In genomic region chr7:48788851-48789572, GRCm38 (mm10) we compare ENCODE assay signal across 8 mouse cellular contexts. TPM values are rescaled to one million over a fixed set of nuclear protein-coding genes. Genes with fewer than 3 reads are reported as not detected.
DNase-seq lines count a peak whose midpoint lies in the region; ATAC-seq and TF ChIP-seq lines count a peak whose summit lies in the region.

TSS of gene Zdhhc13 (plus strand) at chr7:48789003.

- peak; percentile 97 for DNase-seq in brain, embryonic 14.5 days (ENCODE audit: low read depth)
- DNase-seq in liver, adult 2 months (ENCODE audit: extremely low read depth, low read depth, low spot score), result peak; percentile 80
- DNase-seq in splenic B cell, adult 2 months (ENCODE audit: low read depth, low spot score), result peak; percentile 97

- no peaks in the 10 kb centered on the region for H3K9me3 ChIP-seq in erythroblast, embryonic 14.5 days (ENCODE audit: control insufficient read depth, low read length)
- no peaks in the 10 kb centered on the region for H3K9me3 ChIP-seq in heart, embryonic 11.5 days (replicated peaks; ENCODE audit: control insufficient read depth, low read length)
- no peaks in the 10 kb centered on the region for H3K9me3 ChIP-seq in kidney, embryonic 16.5 days (ENCODE audit: low read length)

- H3K9ac ChIP-seq in heart, embryonic 11.5 days (ENCODE audit: low read depth, low read length), result peak within 1 kb of the TSS; percentile 90
- H3K9ac ChIP-seq in kidney, embryonic 16.5 days (replicated peaks; ENCODE audit: low read length), result peak within 1 kb of the TSS; percentile 78
- H3K9ac ChIP-seq in liver, adult 2 months (ENCODE audit: low read depth, low read length), result peak within 1 kb of the TSS; percentile 77

- peak within 1 kb of the TSS; percentile 95 for H3ac ChIP-seq in C2C12 (ENCODE audit: control insufficient read depth, insufficient read length, low read depth)
- peak within 1 kb of the TSS; percentile 48 for H3ac ChIP-seq in myocyte (ENCODE audit: control insufficient read depth, insufficient read length)

- TF ChIP-seq CTCF in C2C12 (IDR thresholded peaks at IDR 0.05; ENCODE audit: control insufficient read depth, insufficient read depth, insufficient read length), result no peak
- TF ChIP-seq CTCF in brain, embryonic 14.5 days (IDR thresholded peaks at IDR 0.05; ENCODE audit: borderline replicate concordance, extremely low read depth, insufficient read depth, insufficient read length), result no peak
- TF ChIP-seq CTCF in liver, adult 2 months (IDR thresholded peaks at IDR 0.05; ENCODE audit: low read depth, low read length), result no peak

- H3K4me2 ChIP-seq in heart, embryonic 11.5 days, result peak within 1 kb of the TSS; percentile 90
- peak within 1 kb of the TSS; percentile 87 for H3K4me2 ChIP-seq in kidney, embryonic 16.5 days (replicated peaks; ENCODE audit: low read depth, low read length)
- H3K4me2 ChIP-seq in myocyte (ENCODE audit: low read depth), result peak within 1 kb of the TSS; percentile 88

- peak within 1 kb of the TSS; percentile 55 for H3K4me3 ChIP-seq in C2C12 (ENCODE audit: insufficient read depth, poor library complexity, severe bottlenecking)
- H3K4me3 ChIP-seq in erythroblast, embryonic 14.5 days (replicated peaks), result peak within 1 kb of the TSS; percentile 87
- peak within 1 kb of the TSS; percentile 75 for H3K4me3 ChIP-seq in heart, embryonic 11.5 days (ENCODE audit: low read depth, low read length)
- H3K4me3 ChIP-seq in kidney, embryonic 16.5 days (ENCODE audit: low read length), result peak within 1 kb of the TSS; percentile 75
- H3K4me3 ChIP-seq in liver, adult 2 months (ENCODE audit: insufficient read depth, low read depth, low read length), result peak within 1 kb of the TSS; percentile 74
- H3K4me3 ChIP-seq in myocyte, result peak within 1 kb of the TSS; percentile 39

- WGBS in heart, embryonic 11.5 days (ENCODE audit: insufficient replicate concordance), result under 1% methylated on average over 52 of the region's 57 CpGs
- WGBS in kidney, embryonic 16.5 days, result under 1% methylated on average over 56 of the region's 57 CpGs
- WGBS in liver, adult 2 months, result under 1% methylated on average over 57 of the region's 57 CpGs

- H3K4me1 ChIP-seq in erythroblast, embryonic 14.5 days (ENCODE audit: control insufficient read depth), result peaks cover 30% of the 10 kb centered on the region
- H3K4me1 ChIP-seq in heart, embryonic 11.5 days (ENCODE audit: control insufficient read depth, insufficient read depth, low read length), result peaks cover 10% of the 10 kb centered on the region; the same call in 1 of the 2 replicates
- peaks cover 19% of the 10 kb centered on the region for H3K4me1 ChIP-seq in kidney, embryonic 16.5 days (ENCODE audit: insufficient read depth, low read length)
- peaks cover 6% of the 10 kb centered on the region; the same call in 1 of the 2 replicates for H3K4me1 ChIP-seq in liver, adult 2 months (ENCODE audit: control insufficient read depth, insufficient read depth, low read length)

- H3K27me3 ChIP-seq in C2C12 (ENCODE audit: control insufficient read depth, insufficient read depth, insufficient read length) (no peaks in the 10 kb centered on the region), myocyte (ENCODE audit: control insufficient read depth, insufficient read depth, insufficient read length) (no peaks in the 10 kb centered on the region)
- no peaks in the 10 kb centered on the region for H3K27me3 ChIP-seq in erythroblast, embryonic 14.5 days (ENCODE audit: control insufficient read depth)
- H3K27me3 ChIP-seq in heart, embryonic 11.5 days (ENCODE audit: control insufficient read depth, insufficient read depth, low read length), result no peaks in the 10 kb centered on the region
- no peaks in the 10 kb centered on the region for H3K27me3 ChIP-seq in kidney, embryonic 16.5 days (ENCODE audit: insufficient read depth, low read length)
- H3K27me3 ChIP-seq in liver, adult 2 months (ENCODE audit: control insufficient read depth, insufficient read depth, low read length), result no peaks in the 10 kb centered on the region
- no peaks in the 10 kb centered on the region for H3K27me3 ChIP-seq in splenic B cell, adult 2 months (ENCODE audit: control insufficient read depth, insufficient read depth, low read length, poor library complexity, severe bottlenecking)

- H3K79me3 ChIP-seq in C2C12 (ENCODE audit: low read depth), result peaks cover 13% of the 10 kb centered on the region

- peak within 1 kb of the TSS; percentile 67 for H3K27ac ChIP-seq in heart, embryonic 11.5 days (ENCODE audit: low read depth, low read length)
- H3K27ac ChIP-seq in kidney, embryonic 16.5 days (ENCODE audit: low read length), result peak within 1 kb of the TSS; percentile 86
- H3K27ac ChIP-seq in liver, adult 2 months (replicated peaks; ENCODE audit: insufficient read depth, low read depth, low read length), result peak within 1 kb of the TSS; percentile 42

- peak; percentile 92 for TF ChIP-seq POLR2A in brain, embryonic 14.5 days (IDR thresholded peaks at IDR 0.05; ENCODE audit: borderline replicate concordance, extremely low read depth, insufficient read depth, insufficient read length, poor library complexity, severe bottlenecking)
- peak; percentile 48; the same call in 1 of the 2 replicates for TF ChIP-seq POLR2A in liver, adult 2 months (IDR thresholded peaks at IDR 0.05; ENCODE audit: extremely low read depth, insufficient read depth, low read length)
- TF ChIP-seq POLR2A in myocyte (IDR thresholded peaks at IDR 0.05; ENCODE audit: insufficient read length, low read depth), result peak; percentile 91

- no peaks in the 10 kb centered on the region for H3K36me3 ChIP-seq in C2C12 (ENCODE audit: control insufficient read depth, insufficient read depth)
- H3K36me3 ChIP-seq in erythroblast, embryonic 14.5 days (ENCODE audit: control insufficient read depth), result no peaks in the 10 kb centered on the region
- no peaks in the 10 kb centered on the region for H3K36me3 ChIP-seq in heart, embryonic 11.5 days (ENCODE audit: control insufficient read depth, insufficient read depth, low read length)
- no peaks in the 10 kb centered on the region for H3K36me3 ChIP-seq in kidney, embryonic 16.5 days (ENCODE audit: insufficient read depth, low read length)
- peaks cover 5% of the 10 kb centered on the region; the same call in 1 of the 2 replicates for H3K36me3 ChIP-seq in liver, adult 2 months (ENCODE audit: control insufficient read depth, insufficient read depth, low read length)
- no peaks in the 10 kb centered on the region for H3K36me3 ChIP-seq in myocyte (ENCODE audit: control insufficient read depth, insufficient read depth)
- no peaks in the 10 kb centered on the region for H3K36me3 ChIP-seq in splenic B cell, adult 2 months (ENCODE audit: control insufficient read depth, insufficient read depth, low read length, poor library complexity, severe bottlenecking)

- H3K79me2 ChIP-seq in C2C12 (ENCODE audit: control insufficient read depth, insufficient read depth) (peaks cover 48% of the 10 kb centered on the region), myocyte (ENCODE audit: control insufficient read depth, insufficient read depth) (peaks cover 39% of the 10 kb centered on the region)
- no peaks in the 10 kb centered on the region; the same call in 1 of the 2 replicates for H3K79me2 ChIP-seq in liver, adult 2 months (ENCODE audit: control insufficient read depth, insufficient read depth, low read length)

- peak; percentile 99 for ATAC-seq in heart, embryonic 11.5 days (replicated peaks; ENCODE audit: insufficient number of reproducible peaks, low FRiP score, low TSS enrichment)
- ATAC-seq in kidney, embryonic 16.5 days (ENCODE audit: low FRiP score, low TSS enrichment), result peak; percentile 99

TF ChIP-seq in C2C12, 6 proteins besides CTCF, POLR2A, EP300 and RAD21:
- TF ChIP-seq USF1 (IDR thresholded peaks at IDR 0.05; ENCODE audit: low read depth) (no peak), FOSL1 (IDR thresholded peaks at IDR 0.05; ENCODE audit: insufficient read depth, low read length, poor library complexity, severe bottlenecking) (no peak), MAX (IDR thresholded peaks at IDR 0.05) (no peak), MYOG (IDR thresholded peaks at IDR 0.05; ENCODE audit: control insufficient read depth, extremely low read depth, insufficient read length) (no peak), CEBPB (IDR thresholded peaks at IDR 0.05; ENCODE audit: low read depth) (no peak), MYOD1 (IDR thresholded peaks at IDR 0.05; ENCODE audit: control insufficient read depth, insufficient read length, low read depth) (no peak)

TF ChIP-seq in myocyte, 11 proteins besides CTCF, POLR2A, EP300 and RAD21:
- TF ChIP-seq POLR2AphosphoS2 (IDR thresholded peaks at IDR 0.05; ENCODE audit: insufficient read length, low read depth), result peak; percentile 71
- no peak for TF ChIP-seq TCF3 (IDR thresholded peaks at IDR 0.05; ENCODE audit: insufficient read length, low read depth)

RNA-seq across cellular contexts. Expression of gene Zdhhc13, which starts in this region (rescaled TPM):
- polyA plus RNA-seq in C2C12 (2012; fragmentation: generic; extraction: Trizol), result 12.2 TPM
- 33.5 and 45.8 TPM in 2 replicates for polyA plus RNA-seq in brain, embryonic 14.5 days (2012; rRNA removed)
- 0.05 and 0.08 TPM in 2 replicates for polyA plus RNA-seq in erythroblast, embryonic 14.5 days (2012)
- polyA plus RNA-seq in heart, embryonic 11.5 days (2014; fragmentation: Nextera tagmentation; extraction: Ambion mirVana), result 36.1 and 41.8 TPM in 2 replicates
- 43.8 and 46.0 TPM in 2 replicates for polyA plus RNA-seq in kidney, embryonic 16.5 days (2015; fragmentation: Nextera tagmentation; extraction: Ambion mirVana)
- total RNA-seq in liver, adult 2 months (2014; rRNA removed), result 6.2 and 7.7 TPM in 2 replicates
- polyA plus RNA-seq in liver, adult 2 months (2012; rRNA removed), result 2.7 and 3.0 TPM in 2 replicates
- polyA plus RNA-seq in myocyte (2012; fragmentation: generic; extraction: Trizol), result 9.9 TPM

Comparison
In these comparisons a context has a peak if more than half of its experiments do, and no peak if none do; other contexts are left out.
1. Peak in every context shown above with its lines: DNase-seq, ATAC-seq, H3K4me3 ChIP-seq and H3K27ac ChIP-seq.